Mouse (Mus musculus) cortical plate, adult 2 months (tissue): ENCODE results near the gene Arntl.

ENCODE experiments used
- CTCF ChIP-seq: fragments of 200-500 bp; IDR thresholded peaks from 2 replicates; pipeline ENCODE4 v1.5.1; 2011; ENCODE audit warnings: mild to moderate bottlenecking, control low read depth, low read length; ENCODE audit not compliant: insufficient read depth; ENCODE audit errors: extremely low read depth
- POLR2A ChIP-seq: fragments of 200-500 bp; IDR thresholded peaks from 2 replicates; pipeline ENCODE4 v1.6.1; 2011; ENCODE audit warnings: mild to moderate bottlenecking, low read length, control low read depth; ENCODE audit not compliant: insufficient read depth; ENCODE audit errors: extremely low read depth

GRCm38 (mm10) chr7:113214245-113215169 lies 7.2 kb downstream of the Arntl start:
- TF ChIP-seq POLR2A (no peak), CTCF (no peak)
